Mouse (Mus musculus) intestine, postnatal 0 days (tissue): ENCODE results near the gene Cd19. TPM values are rescaled to one million over a fixed set of nuclear protein-coding genes. Genes with fewer than 3 reads are reported as not detected.

ENCODE experiments used
- ATAC-seq: fragments of 200-750 bp; cut with Nextera tagmentation; 2 replicates; pipeline ENCODE4 v1.8.0; 2017; ENCODE audit warnings: mild to moderate bottlenecking, moderate TSS enrichment, moderate library complexity
- H3K27ac ChIP-seq: fragments of 300-500 bp; sonication (generic); 2 replicates; pipeline ENCODE4 v1.5.1; 2014; ENCODE audit warnings: mild to moderate bottlenecking, low read depth, low read length, moderate library complexity
- H3K27me3 ChIP-seq: fragments of 300-500 bp; sonication (generic); replicated peaks from 2 replicates; pipeline ENCODE4 v1.6.1; 2014; ENCODE audit warnings: low read length, mixed read lengths; ENCODE audit not compliant: control insufficient read depth, insufficient read depth
- H3K36me3 ChIP-seq: fragments of 300-500 bp; sonication (generic); 2 replicates; pipeline ENCODE4 v1.6.1; 2014; ENCODE audit warnings: mild to moderate bottlenecking, moderate library complexity; ENCODE audit not compliant: control insufficient read depth, insufficient read depth
- H3K4me1 ChIP-seq: fragments of 300-500 bp; sonication (generic); replicated peaks from 2 replicates; pipeline ENCODE4 v1.6.1; 2014; ENCODE audit warnings: antibody characterized with exemption, low read length, mixed read lengths; ENCODE audit not compliant: control insufficient read depth, insufficient read depth
- H3K4me2 ChIP-seq: fragments of 300-500 bp; sonication (generic); replicated peaks from 2 replicates; pipeline ENCODE4 v1.6.1; 2014; ENCODE audit warnings: low read depth, mild to moderate bottlenecking, moderate library complexity
- H3K4me3 ChIP-seq: fragments of 300-500 bp; sonication (generic); 2 replicates; pipeline ENCODE4 v1.5.1; 2014; ENCODE audit warnings: low read depth, low read length
- H3K9ac ChIP-seq: fragments of 300-500 bp; sonication (generic); 2 replicates; pipeline ENCODE4 v1.6.1; 2014; ENCODE audit warnings: mild to moderate bottlenecking, low read depth, low read length
- H3K9me3 ChIP-seq: fragments of 300-500 bp; sonication (generic); 2 replicates; pipeline ENCODE4 v1.6.1; 2016; ENCODE audit warnings: mixed run types; ENCODE audit not compliant: control insufficient read depth
- CTCF ChIP-seq: sonication (generic); IDR thresholded peaks from 2 replicates; pipeline ENCODE4 v1.5.1; 2016; ENCODE audit warnings: low read depth, mild to moderate bottlenecking, control low read depth, antibody characterized with exemption, moderate library complexity
- WGBS: fragments of 180-500 bp; shearing (Covaris S2); extraction: QIAGEN DNeasy Blood & Tissue Kit; methylation state at CpG from one replicate; pipeline ENCODE4 v1.1.7; 2014; 5-methylcytosine and 5-hydroxymethylcytosine counted together
- polyA plus RNA-seq: library from polyadenylated mRNA; unstranded; fragments of >200 nt; fragmentation: Nextera tagmentation; extraction: Ambion mirVana; gene quantifications from 2 replicates; pipeline ENCODE4 v1.2.1, GENCODE M21; 2015

Cd19 gene
- polyA plus RNA-seq, 1 experiment from 2014 or later, result 0.07 TPM

- H3K4me1 ChIP-seq, result no peaks in the 10 kb centered on the region
- ATAC-seq, result no peak
- H3K4me2 ChIP-seq, result no peak overlapping the region
- peaks cover 12% of the 10 kb centered on the region; the same call in 1 of the 2 replicates for H3K36me3 ChIP-seq
- H3K9me3 ChIP-seq, result no peaks in the 10 kb centered on the region
- TF ChIP-seq CTCF, result no peak
- no peak overlapping the region for H3K27ac ChIP-seq
- no peak overlapping the region for H3K4me3 ChIP-seq
- H3K27me3 ChIP-seq, result no peaks in the 10 kb centered on the region
- no peak overlapping the region for H3K9ac ChIP-seq
- WGBS, result 90% methylated on average over 6 of the region's 6 CpGs
Observed at GRCm38 (mm10) chr7:126450641-126451040, 36.0 kb upstream of the Cd19 start.

GRCm38 (mm10) chr7:126449991-126450390 lies 35.3 kb upstream of the Cd19 start:
- ATAC-seq, result no peak
- H3K9me3 ChIP-seq, result no peaks in the 10 kb centered on the region
- 92% methylated on average over 18 of the region's 18 CpGs for WGBS

GRCm38 (mm10) chr7:126448481-126448880 lies 33.8 kb upstream of the Cd19 start:
- no peaks in the 10 kb centered on the region for H3K27me3 ChIP-seq
- no peak overlapping the region for H3K9ac ChIP-seq
- WGBS, result 91% methylated on average over 19 of the region's 19 CpGs
- no peaks in the 10 kb centered on the region for H3K4me1 ChIP-seq
- no peak overlapping the region for H3K4me2 ChIP-seq
- no peak for TF ChIP-seq CTCF
- no peak overlapping the region for H3K4me3 ChIP-seq
- H3K36me3 ChIP-seq, result peaks cover 30% of the 10 kb centered on the region
- H3K27ac ChIP-seq, result no peak overlapping the region
- no peaks in the 10 kb centered on the region for H3K9me3 ChIP-seq
- no peak for ATAC-seq

More at GRCm38 (mm10) chr7:126449991-126450390, 35.3 kb upstream of the Cd19 start:
- TF ChIP-seq CTCF, result no peak
- no peaks in the 10 kb centered on the region for H3K4me1 ChIP-seq
- no peaks in the 10 kb centered on the region for H3K27me3 ChIP-seq
- H3K36me3 ChIP-seq, result peaks cover 18% of the 10 kb centered on the region
- H3K4me2 ChIP-seq, result no peak overlapping the region
- H3K4me3 ChIP-seq, result no peak overlapping the region
- H3K9ac ChIP-seq, result no peak overlapping the region
- H3K27ac ChIP-seq, result no peak overlapping the region

- ATAC-seq, result no peak
Observed at GRCm38 (mm10) chr7:126446217-126446616, 31.5 kb upstream of the Cd19 start.

GRCm38 (mm10) chr7:126445104-126445815 lies 30.6 kb upstream of the Cd19 start:
- peaks cover 36% of the 10 kb centered on the region for H3K36me3 ChIP-seq
- no peak for TF ChIP-seq CTCF
- H3K27me3 ChIP-seq, result no peaks in the 10 kb centered on the region
- no peak overlapping the region for H3K27ac ChIP-seq
- H3K4me1 ChIP-seq, result no peaks in the 10 kb centered on the region
- no peak overlapping the region for H3K4me2 ChIP-seq
- no peak overlapping the region for H3K4me3 ChIP-seq
- no peaks in the 10 kb centered on the region for H3K9me3 ChIP-seq
- 94% methylated on average over 15 of the region's 15 CpGs for WGBS
- H3K9ac ChIP-seq, result no peak overlapping the region
- no peak for ATAC-seq

More at GRCm38 (mm10) chr7:126446217-126446616, 31.5 kb upstream of the Cd19 start:
- H3K4me1 ChIP-seq, result no peaks in the 10 kb centered on the region
- no peak overlapping the region for H3K4me2 ChIP-seq
- no peak overlapping the region for H3K27ac ChIP-seq
- peaks cover 34% of the 10 kb centered on the region for H3K36me3 ChIP-seq
- H3K4me3 ChIP-seq, result no peak overlapping the region
- no peak for TF ChIP-seq CTCF
- H3K9ac ChIP-seq, result no peak overlapping the region
- no peaks in the 10 kb centered on the region for H3K27me3 ChIP-seq
- WGBS, result 94% methylated on average over 21 of the region's 21 CpGs
- no peaks in the 10 kb centered on the region for H3K9me3 ChIP-seq

- no peaks in the 10 kb centered on the region for H3K4me1 ChIP-seq
- no peak overlapping the region for H3K27ac ChIP-seq
- H3K27me3 ChIP-seq, result no peaks in the 10 kb centered on the region
- no peak for TF ChIP-seq CTCF
- H3K9me3 ChIP-seq, result no peaks in the 10 kb centered on the region
- H3K36me3 ChIP-seq, result peaks cover 39% of the 10 kb centered on the region
- H3K9ac ChIP-seq, result no peak overlapping the region
- ATAC-seq, result no peak
- no peak overlapping the region for H3K4me2 ChIP-seq
- whole genome bisulfite sequencing, result 95% methylated on average over 9 of the region's 9 CpGs
- no peak overlapping the region for H3K4me3 ChIP-seq
Observed at GRCm38 (mm10) chr7:126444536-126444935, 29.8 kb upstream of the Cd19 start.
